Mouse (Mus musculus): ENCODE measurements around the gene Hmgxb4.

Gene Hmgxb4

DNA sequence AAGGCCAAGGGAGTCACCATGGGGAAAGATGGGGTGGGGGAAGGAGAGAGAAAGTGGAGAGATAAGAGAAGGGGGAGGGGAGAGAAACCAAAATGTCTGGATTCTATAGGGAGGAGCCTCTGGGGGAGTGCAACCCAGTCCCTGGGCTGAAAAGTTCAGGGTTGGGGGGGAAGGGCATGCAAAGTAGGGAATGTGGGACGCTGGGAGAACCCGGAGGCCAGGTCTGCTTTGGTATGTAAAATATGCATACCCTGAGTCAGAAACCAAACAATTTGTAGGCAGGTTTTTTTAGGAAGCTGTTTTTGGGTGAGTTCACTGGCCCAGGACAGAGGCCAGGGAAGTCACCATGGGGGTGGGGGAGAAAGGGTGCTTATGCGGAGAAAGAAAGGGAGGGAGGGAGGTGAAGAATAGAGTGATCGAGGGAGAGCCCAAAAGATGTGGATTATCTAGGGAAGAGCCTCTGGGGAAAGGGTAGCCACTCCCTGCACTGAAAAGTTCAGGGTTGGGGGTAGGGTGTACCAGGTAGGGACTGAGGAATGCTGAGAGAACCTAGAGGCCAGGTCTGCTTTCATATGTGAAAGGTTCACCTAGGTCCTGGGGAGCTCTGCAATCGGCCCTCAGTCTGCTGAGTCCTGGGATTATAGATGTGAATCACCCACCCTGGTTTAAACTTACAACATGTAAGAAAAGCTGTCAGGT lies 25.3 kb downstream of the Hmgxb4 start:
- DNase-seq (ENCODE audit: low spot score in 2 of 2) = no peak

DNA sequence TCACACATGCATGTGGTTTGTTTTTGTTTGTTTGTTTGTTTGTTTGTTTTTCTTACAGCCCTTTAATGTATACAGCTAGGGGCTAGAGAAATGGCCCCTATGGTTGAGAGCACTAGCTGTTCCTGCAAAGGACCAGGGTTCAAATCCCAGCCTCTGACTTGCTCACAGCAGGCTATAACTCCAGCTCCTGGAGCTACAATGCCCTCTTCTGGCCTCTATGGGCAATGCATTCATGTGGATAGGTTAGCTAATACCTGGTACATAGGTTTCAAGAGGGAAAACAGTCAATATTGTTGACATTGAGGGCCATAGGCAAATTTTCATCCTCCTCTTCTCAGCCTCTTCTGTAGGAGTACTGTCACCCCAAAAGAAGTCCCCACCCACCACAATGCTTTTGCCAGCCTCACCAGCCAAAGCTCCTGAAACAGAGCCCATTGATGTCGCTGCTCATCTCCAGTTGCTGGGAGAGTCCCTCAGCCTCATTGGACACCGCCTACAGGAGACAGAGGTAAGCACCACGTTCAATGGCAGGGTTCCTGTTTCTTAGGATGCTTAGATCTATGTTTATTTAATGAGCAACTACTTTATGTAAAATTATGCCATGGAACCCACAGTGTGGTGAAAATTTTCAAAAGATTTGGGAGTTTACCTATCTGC lies 30.6 kb downstream of the Hmgxb4 start:
- no peak for DNase-seq (ENCODE audit: low spot score in 2 of 2)

DNA sequence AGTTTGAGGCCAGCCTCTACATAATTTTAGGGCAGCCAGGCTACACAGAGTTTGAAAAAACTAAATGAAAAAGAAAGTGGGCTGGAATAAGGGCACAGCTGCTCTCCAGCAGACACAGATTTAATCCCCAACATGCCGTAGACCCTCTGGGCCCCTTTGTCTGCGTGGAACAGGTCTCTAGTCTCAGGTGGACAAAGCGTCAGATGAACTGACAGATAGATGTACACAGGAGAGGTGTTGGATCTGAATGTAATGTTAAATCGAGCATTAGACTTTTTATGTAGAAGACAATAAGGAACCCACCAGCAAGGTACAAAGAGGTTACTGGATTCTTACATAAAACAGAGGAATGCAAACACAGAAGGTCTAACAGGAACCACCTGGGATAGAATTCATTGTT lies 32.7 kb downstream of the Hmgxb4 start:
- no peak for DNase-seq (ENCODE audit: low spot score in 2 of 2)

DNA sequence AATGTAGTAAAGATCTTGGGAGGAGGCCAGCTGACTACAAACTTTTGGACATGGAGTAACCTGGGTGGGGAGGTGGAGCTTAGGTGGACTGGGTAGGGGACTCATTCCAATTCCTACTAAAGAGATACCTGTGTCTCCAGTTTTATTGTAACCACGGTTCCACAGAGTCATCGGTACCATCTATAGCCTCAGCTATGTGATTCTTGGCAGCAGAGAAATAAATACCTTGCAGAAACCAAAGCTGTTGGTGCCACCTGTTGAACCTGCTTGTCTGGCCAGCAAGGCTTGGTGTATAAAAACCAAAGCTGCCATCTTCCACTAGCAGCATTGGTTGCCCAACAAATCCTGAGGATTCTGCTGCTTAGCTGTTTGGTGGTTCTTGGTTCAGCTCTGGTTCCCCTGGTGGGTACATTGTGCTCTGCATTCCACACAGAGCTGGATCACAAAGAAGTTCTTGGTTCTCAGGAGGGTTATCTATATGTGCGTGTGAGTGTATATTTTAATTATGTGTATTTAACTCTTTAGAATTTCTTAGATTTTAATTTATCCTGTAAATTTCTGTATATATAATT lies 37.4 kb downstream of the Hmgxb4 start:
- no peak for DNase-seq (ENCODE audit: low spot score in 2 of 2)

DNA sequence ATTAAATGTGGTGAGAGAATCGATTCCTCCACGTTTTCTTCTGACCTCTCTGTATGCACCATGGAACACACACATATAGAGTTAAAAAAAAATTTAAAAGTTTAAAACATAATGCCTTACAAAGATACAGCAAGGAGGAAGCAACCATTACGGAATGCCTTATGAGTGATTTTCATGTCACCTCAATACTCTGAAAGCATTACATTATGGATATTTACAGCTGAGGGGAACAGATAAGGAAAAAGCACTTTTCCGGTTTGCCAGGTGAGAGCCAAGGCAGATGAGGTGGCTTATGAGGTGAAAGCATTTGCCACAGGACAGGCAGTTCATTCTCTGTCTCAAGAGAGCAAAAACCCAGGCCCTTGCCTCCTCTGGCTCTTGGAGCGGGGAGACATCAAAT lies 39.8 kb downstream of the Hmgxb4 start:
- DNase-seq (ENCODE audit: low spot score in 2 of 2) = no peak

DNA sequence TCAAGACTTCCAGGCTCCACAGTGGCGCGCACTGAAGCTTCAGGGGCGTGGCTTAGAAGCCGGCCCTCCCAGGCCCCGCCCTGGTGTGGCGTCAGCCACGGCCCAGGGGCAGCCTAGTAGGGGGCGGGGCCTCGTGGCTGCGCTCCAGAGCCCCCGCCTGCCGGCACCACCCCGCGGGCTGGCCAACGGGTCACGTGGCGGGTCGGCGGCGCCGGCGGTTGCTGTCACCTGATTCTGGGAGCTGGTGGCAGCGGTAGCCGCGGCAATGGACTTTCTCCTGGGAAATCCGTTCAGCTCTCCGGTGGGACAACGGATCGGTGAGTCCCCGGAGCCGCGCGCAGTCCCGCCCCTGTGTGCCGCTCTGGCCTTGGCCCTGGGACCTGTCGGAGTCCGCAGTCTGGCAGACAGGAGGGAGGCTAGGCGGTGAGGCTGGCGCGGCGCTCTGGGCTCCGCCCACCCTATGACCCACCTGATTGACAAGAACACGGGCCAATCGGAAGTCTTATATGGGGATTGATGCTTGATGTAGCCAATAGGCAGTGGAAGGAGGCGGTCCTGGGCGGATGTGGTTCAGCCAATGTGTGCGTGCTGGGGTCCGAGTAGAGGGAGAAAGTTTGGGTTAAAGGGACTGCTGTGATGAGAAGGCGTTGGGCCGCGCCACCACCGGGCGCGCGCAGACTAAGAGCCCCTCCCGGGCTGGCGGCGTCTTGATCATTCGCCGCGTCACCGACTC lies 40.5 kb downstream of the Hmgxb4 start, which contains the start of gene Tom1:
TSS of gene Tom1 (plus strand) at position 195 of the 733 bp plus-strand sequence.
- peak; percentile 98 for DNase-seq (ENCODE audit: low spot score in 2 of 2)

DNA sequence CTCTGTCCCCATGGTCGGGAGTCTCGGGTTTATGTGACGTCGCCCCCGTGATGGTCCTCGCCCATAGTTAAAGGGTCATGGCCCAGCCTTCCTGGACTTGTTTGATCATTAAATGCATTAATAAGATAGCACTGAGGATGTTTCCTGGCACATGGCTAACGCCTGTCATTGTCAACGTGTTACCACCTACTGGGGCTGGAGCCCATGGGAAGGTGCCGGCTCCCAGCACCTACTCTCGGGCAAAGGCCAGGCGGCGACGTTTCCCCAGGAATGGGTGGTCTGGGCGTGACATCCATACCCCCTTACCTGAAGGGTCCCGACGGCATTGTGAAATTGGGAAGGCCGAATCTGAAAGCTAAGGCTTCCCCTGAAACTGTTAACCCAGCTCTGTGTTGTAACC lies 41.1 kb downstream of the Hmgxb4 start:
- DNase-seq (ENCODE audit: low spot score in 2 of 2) = no peak

DNA sequence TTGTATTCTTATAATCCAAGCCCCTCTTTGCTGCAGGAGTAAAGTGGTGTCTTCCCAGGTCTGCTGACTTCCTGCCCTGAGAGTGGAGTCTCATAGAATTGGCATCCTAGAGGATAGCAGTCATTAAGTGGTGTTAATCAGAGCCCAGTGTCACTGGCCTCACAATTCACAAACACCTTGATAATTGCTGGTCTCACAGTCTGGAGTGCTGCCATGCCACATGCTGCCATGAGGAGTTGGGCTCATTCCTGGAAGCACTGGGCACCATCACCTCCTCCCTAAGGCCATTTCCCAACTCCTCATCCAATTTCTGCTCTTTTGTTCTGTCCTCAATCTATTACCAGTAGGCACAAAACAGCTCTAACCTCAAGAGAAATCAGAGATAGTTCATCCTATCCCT lies 42.5 kb downstream of the Hmgxb4 start:
- DNase-seq (ENCODE audit: low spot score in 2 of 2) = no peak

DNA sequence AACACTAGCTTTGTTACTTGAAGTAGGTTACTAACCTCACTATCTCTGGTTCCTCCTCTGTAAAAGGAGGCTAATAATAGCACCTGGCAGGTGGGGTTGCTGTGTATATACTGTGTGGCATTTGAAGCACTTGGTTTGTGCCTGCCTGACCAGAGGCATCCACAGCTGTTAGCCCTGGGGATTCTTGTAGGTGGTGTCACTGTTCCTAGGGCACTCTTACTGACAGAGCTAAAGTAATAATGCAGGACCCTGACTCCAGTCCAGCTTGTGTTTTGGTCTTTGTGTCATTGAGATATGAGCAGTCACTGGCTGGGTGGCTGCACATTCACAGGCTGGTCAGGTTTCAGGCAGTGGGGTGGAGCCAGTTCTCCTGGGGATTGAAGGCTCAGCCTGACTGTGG lies 45.3 kb downstream of the Hmgxb4 start:
- DNase-seq (ENCODE audit: low spot score in 2 of 2) = no peak

DNA sequence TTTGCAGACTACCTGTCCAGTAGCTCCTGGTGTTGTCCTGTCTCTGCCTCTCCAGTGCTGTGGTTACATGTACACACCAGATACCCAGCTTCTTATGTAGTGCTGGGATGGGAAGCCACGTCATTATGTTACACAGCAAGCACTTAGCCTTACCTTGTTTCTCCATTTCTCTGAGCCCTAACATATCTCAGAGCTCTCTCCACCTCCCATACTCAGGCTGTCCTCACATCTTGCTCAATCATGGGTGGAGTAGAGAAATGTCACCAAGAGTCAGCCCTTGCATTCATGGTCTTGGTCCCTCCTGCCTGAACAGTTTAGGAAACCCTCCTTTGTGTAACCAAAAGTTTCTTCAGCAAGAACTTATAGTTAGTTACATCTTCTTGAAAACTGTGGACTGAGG lies 46.6 kb downstream of the Hmgxb4 start:
- no peak for DNase-seq (ENCODE audit: low spot score in 2 of 2)

DNA sequence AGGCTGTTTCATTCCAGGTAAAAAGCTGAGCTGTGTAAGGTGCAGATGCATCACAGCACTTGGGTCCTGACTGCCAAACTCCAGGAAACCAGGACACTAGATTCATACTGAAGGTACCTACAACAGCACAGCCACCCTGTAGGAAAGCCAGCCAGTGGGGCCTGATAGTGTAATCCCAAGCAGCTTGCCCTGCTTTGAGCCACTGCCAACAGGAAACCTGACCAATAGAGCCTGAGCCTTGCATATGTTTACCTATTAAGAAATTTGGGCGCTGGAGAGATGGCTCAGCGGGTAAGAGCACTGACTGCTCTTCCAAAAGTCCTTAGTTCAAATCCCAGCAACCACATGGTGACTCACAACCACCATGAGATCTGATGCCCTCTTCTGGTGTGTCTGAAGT lies 49.0 kb downstream of the Hmgxb4 start:
- DNase-seq (ENCODE audit: low spot score in 2 of 2) = no peak

DNA sequence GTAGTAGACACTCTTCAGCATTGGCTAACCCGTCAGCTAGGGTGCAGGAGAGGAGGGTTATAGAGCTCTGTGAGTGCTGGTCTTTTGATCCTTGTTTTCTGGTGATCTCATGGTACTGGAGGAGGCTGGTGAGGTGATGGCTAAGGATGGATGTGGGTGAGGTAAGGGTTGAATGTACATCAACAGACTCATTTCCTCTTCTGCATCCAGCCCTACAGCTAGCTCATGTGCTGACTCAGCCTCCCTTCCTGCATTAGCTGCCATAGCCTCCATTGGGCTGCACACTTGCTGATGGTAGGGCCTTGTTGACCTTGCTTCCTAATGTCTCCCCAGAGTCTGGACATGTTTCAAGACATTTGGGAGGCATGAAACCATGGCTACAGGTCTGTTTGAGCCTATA lies 49.8 kb downstream of the Hmgxb4 start:
- DNase-seq (ENCODE audit: low spot score in 2 of 2) = no peak

DNA sequence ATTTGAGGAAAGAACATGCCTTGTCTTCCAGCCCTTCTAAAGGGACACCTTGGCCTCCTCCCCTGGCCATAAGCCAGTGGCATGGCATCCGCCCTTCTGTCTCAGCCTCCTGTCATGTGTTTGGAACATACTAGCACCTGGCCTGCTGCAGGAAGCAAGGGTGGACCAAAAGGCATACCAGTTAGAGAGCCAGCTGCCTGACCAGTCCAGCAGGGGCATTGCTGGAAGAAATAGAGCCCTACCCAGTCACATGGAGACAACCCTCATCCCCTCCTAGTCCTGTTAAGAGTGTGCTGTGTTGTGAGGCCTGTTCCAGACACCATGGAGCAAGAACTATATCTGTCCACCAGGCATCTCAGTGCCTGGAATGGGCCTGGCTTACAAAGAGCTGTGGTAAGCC lies 53.1 kb downstream of the Hmgxb4 start:
- no peak for DNase-seq (ENCODE audit: low spot score in 2 of 2)

DNA sequence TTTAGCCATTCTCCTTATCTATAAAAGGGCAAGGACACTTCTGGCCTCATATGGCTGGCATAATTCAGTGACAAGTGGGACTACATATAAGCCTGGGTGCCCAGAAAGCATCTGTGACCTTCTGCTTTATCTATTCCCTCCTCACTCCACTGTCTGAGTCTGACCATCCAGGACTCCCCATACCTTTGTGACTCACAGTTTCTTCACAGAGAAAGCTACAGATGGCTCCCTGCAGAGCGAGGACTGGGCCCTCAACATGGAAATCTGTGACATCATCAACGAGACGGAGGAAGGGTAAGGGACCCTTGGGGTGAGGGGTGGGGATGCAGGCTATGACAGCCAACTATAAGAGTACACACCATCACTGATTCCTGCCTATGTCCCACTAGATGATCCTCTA lies 54.6 kb downstream of the Hmgxb4 start:
- no peak for DNase-seq (ENCODE audit: low spot score in 2 of 2)

DNA sequence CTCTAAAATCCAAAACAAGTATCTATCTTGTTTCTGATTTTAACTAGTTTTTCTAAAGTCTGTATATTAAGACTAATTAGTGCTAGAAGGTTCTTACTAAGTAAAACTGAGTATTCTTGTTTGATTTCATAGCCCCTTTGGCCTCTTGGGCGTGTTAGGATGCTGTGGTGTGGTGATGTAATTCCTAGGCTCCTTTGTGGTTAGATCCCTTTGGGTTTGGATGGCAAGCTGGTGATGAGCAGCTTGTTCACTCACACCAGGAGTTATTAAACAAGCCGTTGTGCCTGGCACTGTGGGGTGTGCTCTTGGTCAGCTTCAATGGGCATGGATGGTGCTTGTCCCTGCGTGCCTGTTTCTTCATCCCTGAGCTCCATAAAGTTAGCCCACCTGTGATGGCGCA lies 60.2 kb downstream of the Hmgxb4 start:
- DNase-seq (ENCODE audit: low spot score in 2 of 2) = no peak

DNA sequence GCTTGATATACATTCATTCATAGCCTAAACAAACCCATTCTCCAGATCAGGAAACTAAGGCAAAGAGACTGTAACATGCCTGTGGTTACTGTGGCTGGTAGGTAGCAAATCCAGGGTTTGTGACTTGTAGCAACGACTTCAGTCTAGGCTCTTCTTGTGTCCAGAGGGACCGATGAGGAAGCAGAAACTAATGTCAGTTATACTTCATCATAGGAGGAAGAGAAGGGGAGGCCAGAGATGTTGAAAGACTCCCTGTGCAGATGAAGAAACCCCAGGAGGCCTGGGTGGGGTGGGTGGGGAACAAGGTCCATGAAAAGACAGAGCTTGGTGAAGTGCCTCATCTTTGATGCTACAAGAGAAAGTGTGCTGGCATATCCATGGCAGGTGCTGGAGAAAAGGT lies 62.5 kb downstream of the Hmgxb4 start:
- no peak for DNase-seq (ENCODE audit: low spot score in 2 of 2)

DNA sequence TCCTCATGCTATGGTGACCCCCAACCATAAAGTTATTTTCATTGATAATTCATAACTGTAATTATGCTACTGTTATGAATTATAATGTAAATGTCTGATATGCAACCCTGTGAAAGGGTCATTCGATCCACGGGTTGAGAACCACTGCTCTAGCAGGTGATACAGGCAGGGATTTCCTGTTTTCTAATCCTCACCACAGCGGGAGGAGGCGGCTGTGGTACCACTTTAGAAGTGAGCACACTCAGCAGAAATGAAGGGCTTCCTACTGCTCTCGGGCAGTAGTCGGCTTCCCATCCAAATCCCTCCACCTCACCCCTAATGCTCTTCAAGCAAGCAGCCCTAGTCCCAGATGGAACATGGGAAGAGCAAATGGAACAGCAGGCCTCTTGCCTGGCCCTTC lies 66.9 kb downstream of the Hmgxb4 start:
- DNase-seq (ENCODE audit: low spot score in 2 of 2) = no peak

DNA sequence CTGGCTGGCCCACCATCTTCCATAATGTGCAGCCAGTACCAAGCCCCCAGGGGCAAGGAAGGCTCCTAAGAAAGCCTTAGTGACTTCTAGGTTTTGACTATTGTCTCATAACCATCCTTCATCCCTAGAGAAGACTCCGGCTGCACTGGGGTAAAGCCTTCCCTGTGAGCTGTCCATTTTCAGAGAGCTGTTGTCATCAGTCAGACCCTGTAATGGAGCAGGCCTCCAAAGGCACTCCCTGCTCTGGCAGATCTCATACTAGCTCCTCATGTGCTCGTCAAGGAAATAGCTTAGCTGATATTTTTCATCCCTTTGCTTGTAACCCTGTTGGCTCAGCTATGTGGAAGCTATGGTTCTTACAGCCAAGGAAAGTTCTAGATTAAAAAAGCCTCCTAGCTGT lies 67.7 kb downstream of the Hmgxb4 start:
- no peak for DNase-seq (ENCODE audit: low spot score in 2 of 2)

DNA sequence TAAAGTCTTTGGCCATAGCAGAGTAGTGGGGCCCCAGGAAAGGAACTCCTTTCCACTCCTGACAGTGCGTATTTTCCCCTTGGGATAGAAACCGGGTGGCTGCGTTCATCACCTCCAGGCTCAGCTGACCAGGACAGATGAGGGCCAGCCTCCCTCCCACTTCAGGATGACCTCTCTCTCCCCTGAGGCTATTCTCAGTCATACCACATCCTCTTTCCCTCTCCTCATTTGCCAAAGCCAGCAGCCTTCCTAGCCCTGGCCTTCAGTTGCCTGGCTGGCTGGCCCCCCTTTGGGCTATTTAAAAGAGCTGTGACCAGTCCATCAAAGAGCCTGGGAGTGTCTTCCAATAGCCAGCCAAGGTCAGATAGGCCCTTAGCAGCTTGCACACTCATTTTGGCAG lies 70.1 kb downstream of the Hmgxb4 start:
- DNase-seq (ENCODE audit: low spot score in 2 of 2) = peak in 1 of 2 experiments; percentile 36

DNA sequence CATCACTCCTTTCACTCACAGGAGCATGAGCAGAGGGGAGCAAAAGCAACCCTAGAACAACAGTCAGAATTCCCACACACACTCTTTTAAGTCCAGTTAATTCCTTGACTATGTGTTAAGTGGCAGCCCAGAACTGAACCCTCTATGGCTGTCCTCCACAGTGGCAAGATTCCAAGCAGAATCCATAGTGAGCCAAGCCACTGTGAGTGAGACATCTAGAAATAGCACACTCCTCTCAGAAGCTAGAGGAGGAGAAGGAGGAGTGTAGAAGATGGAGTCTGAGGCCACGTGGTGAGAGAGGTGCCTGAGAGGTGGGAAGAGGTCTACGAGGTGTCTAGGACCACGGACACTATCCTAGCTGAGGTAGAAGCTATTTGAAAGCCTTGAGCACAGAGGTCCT lies 71.6 kb downstream of the Hmgxb4 start:
- no peak for DNase-seq (ENCODE audit: low spot score in 2 of 2)

DNA sequence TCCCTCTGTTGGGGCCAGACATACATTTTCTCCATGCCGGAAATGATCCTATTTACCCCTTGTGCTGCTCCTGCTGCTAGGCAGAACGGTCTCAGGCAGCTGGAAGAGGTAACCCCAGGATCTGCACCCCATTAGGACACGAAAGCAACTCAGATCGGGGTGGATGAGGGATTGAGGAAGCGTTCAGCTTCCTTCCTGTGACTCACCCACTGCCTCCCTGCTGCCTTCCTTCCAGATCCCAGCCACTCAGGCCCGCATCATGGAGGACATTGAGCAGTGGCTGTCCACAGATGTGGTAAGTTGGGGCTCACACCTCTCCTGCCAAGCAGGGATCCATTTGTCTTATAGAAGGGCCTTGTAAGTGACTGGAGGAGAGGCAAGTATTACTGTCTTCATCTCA lies 74.1 kb downstream of the Hmgxb4 start:
- no peak for DNase-seq (ENCODE audit: low spot score in 2 of 2)

DNA sequence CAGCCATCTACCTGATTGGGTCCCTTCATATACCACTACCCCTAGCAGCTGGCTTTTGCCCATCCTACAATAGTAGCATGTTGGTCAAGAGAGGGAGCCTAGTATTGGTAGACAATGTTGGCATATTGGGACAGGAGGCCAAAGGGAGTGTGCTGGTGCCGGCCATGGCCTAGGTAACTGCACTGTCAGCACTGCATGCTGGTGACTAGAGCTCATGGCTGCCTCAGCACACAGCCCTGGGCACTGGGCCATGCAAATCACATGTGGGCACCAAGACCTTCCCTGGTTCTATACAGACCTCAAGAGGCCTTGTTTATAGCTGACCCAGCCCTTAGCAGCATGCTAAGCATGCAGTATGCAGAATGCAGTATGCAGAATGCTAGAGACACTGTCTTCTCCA lies 77.1 kb downstream of the Hmgxb4 start:
- no peak for DNase-seq (ENCODE audit: low spot score in 2 of 2)
